Mouse (Mus musculus) neural tube, embryonic 11.5 days (tissue): ENCODE results near the gene Rabep2. TPM values are rescaled to one million over a fixed set of nuclear protein-coding genes. Genes with fewer than 3 reads are reported as not detected.
"Not testable (repeated sequence)": the region's sequence is repeated elsewhere in the genome, so short reads cannot be mapped to it uniquely, and the experiment has no call there.

Experiments used
- ATAC-seq: fragments of 200-750 bp; cut with Nextera tagmentation; 2 replicates; pipeline ENCODE4 v1.8.0; 2017; ENCODE audit warnings: moderate number of reproducible peaks, mild to moderate bottlenecking, moderate TSS enrichment, moderate library complexity; ENCODE audit not compliant: insufficient read depth, low FRiP score, low TSS enrichment
- DNase-seq: peaks from one replicate; pipeline ENCODE4 v3.0.0-alpha.2; 2015; ENCODE audit warnings: low spot score
- H3K27ac ChIP-seq: fragments of 300-500 bp; sonication (generic); 2 replicates; pipeline ENCODE4 v1.5.1; 2014; ENCODE audit warnings: low read depth, mild to moderate bottlenecking, low read length
- H3K27me3 ChIP-seq: fragments of 300-500 bp; sonication (generic); 2 replicates; pipeline ENCODE4 v1.6.1; 2014; ENCODE audit warnings: mild to moderate bottlenecking, low read length, mixed read lengths; ENCODE audit not compliant: control insufficient read depth, insufficient read depth
- H3K36me3 ChIP-seq: fragments of 300-500 bp; sonication (generic); 2 replicates; pipeline ENCODE4 v1.6.1; 2014; ENCODE audit warnings: mild to moderate bottlenecking, low read length, moderate library complexity, mixed read lengths; ENCODE audit not compliant: control insufficient read depth, insufficient read depth
- H3K4me1 ChIP-seq: fragments of 300-500 bp; sonication (generic); 2 replicates; pipeline ENCODE4 v1.6.1; 2014; ENCODE audit warnings: low read length, mixed read lengths; ENCODE audit not compliant: control insufficient read depth, insufficient read depth
- H3K4me2 ChIP-seq: fragments of 300-500 bp; sonication (generic); 2 replicates; pipeline ENCODE4 v1.6.1; 2014; ENCODE audit warnings: low read depth, mild to moderate bottlenecking, moderate library complexity
- H3K4me3 ChIP-seq: fragments of 300-500 bp; sonication (generic); 2 replicates; pipeline ENCODE4 v1.5.1; 2014; ENCODE audit warnings: low read depth, low read length
- H3K9ac ChIP-seq: fragments of 300-500 bp; sonication (generic); 2 replicates; pipeline ENCODE4 v1.6.1; 2014; ENCODE audit warnings: mild to moderate bottlenecking, low read length
- H3K9me3 ChIP-seq: fragments of 300-500 bp; sonication (generic); 2 replicates; pipeline ENCODE4 v1.6.1; 2016; ENCODE audit warnings: low read length; ENCODE audit not compliant: control insufficient read depth
- WGBS: fragments of 180-500 bp; shearing (Covaris S2); extraction: QIAGEN DNeasy Blood & Tissue Kit; methylation state at CpG from one replicate; pipeline ENCODE4 v1.1.7; 2014; 5-methylcytosine and 5-hydroxymethylcytosine counted together
- polyA plus RNA-seq: library from polyadenylated mRNA; unstranded; fragments of >200 nt; fragmentation: Nextera tagmentation; extraction: Ambion mirVana; gene quantifications from 2 replicates; pipeline ENCODE4 v1.2.1, GENCODE M21; 2014

Gene Rabep2
- polyA plus RNA-seq, result 21.4 and 23.2 TPM in 2 replicates

DNA sequence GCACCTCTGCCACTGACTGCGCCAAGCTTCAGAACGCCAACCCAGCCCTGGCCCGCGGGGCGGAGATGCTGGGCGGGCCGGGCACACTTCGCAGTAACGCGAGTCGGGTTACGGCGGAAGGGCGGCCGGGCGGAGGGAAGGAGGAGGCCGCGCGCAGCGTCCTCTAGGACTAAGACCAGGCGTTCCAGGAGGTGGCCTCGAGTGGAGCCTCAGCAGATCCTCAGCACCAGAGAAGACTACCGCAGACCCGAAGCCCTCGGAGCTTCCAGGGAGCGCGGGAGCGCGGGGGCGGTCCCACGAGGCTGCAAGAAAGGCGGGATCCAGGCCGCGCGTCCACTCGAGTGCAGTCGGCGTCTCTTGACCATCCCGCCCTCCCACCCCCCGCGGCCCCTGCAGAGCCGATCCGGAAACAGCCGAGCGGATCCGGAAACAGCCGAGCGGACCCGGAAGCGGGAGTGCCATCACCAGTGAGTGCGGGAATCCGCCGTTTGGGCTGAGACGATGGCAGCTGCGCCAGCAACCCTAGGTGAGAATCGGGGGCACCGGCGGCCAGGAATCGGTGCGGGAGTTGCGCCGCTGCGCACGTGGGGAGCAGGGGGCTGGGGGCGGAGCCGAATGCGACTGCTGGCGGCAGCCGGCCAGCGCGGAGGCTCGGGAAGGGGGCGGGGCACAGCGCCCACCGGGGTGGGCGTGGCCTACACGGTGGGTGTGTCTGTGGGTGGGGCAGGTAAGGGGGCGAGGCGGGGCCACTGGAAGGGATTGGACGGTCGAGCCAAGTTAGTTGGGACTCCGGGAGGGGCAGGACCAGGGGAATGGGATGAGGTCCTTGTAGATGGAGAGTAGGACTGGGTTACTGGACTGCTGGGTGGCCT is at the start of gene Rabep2:
Gene Rabep2 (plus strand): TSS at position 129 of the 872 bp plus-strand sequence.
- ATAC-seq (peak; percentile 92), DNase-seq (peak; percentile 95)
- Histone ChIP-seq H3K36me3 (no peaks in the 10 kb centered on the region), H3K27me3 (no peaks in the 10 kb centered on the region), H3K9ac (peak within 1 kb of the TSS; percentile 88), H3K4me3 (peak within 1 kb of the TSS; percentile 81), H3K9me3 (no peaks in the 10 kb centered on the region), H3K27ac (peak within 1 kb of the TSS; percentile 89), H3K4me1 (peaks cover 7% of the 10 kb centered on the region; the same call in 1 of the 2 replicates), H3K4me2 (peak within 1 kb of the TSS; percentile 88)
- WGBS, result under 1% methylated on average over 77 of the region's 82 CpGs

DNA sequence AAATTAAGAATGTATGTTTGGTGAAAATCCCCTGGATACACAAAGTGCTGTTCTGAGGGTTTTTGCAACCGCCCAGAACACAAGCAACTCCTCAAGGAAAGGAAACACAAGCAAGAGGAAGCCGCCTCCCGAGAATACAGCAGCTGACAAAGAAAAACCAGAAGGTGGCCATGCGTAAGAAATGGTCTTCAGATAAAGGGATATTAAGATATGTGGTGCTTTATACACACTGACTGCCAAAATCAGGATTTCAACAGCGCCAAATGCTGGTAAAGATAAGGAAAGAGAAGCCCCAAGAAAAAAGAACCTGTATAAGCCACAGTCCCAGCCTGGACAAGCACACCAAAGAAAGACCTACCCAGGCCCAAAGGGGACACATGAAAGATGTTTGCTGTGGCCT is 45.0 kb upstream of the Rabep2 start:
- no peaks in the 10 kb centered on the region for H3K36me3 ChIP-seq
- WGBS, result 91% methylated on average over 5 of the region's 5 CpGs
- H3K4me1 ChIP-seq, result no peaks in the 10 kb centered on the region
- no peak overlapping the region for H3K27ac ChIP-seq
- no peak overlapping the region for H3K4me2 ChIP-seq
- no peaks in the 10 kb centered on the region for H3K27me3 ChIP-seq
- no peak overlapping the region for H3K4me3 ChIP-seq
- H3K9ac ChIP-seq, result no peak overlapping the region
- DNase-seq, result no peak
- ATAC-seq, result no peak
- no peaks in the 10 kb centered on the region for H3K9me3 ChIP-seq

DNA sequence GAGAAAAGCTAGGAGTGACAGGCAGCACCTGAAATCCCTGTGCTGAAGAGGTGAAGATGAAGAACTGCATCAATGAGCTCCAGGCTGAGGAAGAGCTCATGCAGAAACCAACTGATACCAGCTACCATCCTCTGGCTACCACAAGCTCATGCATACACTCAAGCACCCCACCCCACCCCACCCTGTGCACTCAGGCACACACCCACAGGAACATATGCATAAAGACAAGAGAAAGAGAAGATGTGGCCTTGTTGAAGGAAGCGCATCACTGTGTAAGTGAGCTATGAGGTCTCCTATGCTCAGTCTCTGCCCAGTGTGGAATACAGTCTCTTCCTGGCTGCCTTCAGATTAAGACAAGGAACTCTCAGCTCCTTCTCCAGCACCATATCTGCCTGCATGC is 40.4 kb upstream of the Rabep2 start:
- no peaks in the 10 kb centered on the region for H3K27me3 ChIP-seq
- H3K9ac ChIP-seq, result no peak overlapping the region
- H3K4me1 ChIP-seq, result no peaks in the 10 kb centered on the region
- WGBS, result 100% methylated on average over 1 of the region's 1 CpGs
- DNase-seq (no peak), ATAC-seq (no peak)
- peaks cover 5% of the 10 kb centered on the region; the same call in 1 of the 2 replicates for H3K36me3 ChIP-seq
- no peak overlapping the region for H3K4me3 ChIP-seq
- no peaks in the 10 kb centered on the region for H3K9me3 ChIP-seq
- no peak overlapping the region for H3K27ac ChIP-seq
- no peak overlapping the region for H3K4me2 ChIP-seq

DNA sequence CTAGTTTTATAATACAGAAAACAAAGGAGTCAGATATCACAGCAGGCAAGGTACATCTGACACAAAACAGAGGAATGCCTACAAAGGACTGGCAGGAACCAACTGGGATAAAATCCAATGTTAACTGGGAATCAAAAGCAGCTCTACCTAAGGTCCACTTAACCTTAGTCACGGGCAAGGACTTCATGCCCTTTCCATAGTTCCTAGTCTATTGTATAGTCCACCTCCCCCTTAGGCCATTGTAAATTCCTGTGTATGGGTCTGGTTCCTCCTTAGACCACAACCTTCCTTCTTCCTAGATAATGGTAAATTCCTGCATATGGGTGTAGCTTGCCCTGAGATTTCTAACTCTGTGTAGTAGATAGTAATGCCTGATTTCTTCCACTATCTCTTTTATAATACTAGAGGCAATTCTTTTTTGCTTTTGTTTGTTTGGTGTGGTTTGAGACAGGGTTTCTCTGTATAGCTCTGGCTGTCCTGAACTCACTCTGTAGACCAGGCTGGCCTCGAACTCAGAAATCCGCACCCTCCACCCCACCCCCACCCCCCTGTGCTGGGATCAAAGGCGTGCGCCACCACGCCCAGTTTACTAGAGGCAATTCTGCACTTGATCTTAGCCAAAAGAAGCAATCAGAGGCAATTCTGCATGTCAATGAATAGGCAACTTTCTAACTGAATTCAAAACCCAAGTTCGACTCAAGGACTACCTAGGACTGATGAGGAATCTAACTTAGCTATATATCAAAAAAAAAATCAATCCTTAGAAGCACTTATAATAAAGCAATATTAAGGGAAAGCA is 36.3 kb upstream of the Rabep2 start:
- WGBS, result 93% methylated on average over 7 of the region's 7 CpGs
- H3K4me3 ChIP-seq, ATAC-seq, H3K27ac ChIP-seq, H3K36me3 ChIP-seq, H3K9ac ChIP-seq, H3K4me1 ChIP-seq, DNase-seq, H3K27me3 ChIP-seq, H3K4me2 ChIP-seq, H3K9me3 ChIP-seq: not testable (repeated sequence)

DNA sequence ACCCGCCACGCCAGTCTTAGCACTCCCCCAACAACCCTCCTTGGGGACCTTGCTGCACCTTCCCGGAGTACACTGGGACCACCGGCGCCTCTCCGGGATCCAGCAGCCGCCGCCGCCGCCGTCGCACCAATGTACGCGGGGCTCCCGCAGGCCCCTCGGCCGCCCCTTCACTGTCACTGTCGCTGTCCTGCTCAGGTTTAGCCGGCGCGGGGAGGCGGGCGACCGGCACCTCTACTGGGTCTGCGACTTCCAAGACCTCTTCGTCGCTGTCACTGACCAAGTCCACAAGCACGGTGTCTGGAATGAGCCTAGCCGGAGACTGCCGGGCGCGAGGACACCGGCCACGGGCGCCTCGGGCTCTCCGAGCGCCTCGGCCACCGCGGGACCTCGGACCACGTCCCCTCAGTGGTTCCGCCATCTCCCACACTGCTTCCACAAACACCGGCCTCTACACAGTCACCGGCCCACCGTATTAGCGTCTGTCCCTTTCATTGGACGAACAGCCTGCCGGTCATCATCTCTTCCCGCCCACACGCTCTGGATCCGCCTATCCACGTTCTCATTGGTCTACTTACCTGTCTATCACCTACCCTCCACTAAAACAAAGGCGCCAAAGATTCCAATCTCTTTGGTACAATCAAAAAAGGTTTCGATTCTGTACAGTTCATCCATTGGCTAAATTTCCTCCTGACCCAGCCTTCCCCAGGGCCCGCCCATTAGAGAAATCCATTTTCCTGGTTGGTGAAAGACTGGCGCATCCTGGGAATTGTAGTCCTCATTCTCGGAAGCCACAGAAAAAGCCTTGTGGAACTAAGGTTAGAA is 32.0 kb upstream of the Rabep2 start, which contains the start of gene Nfatc2ip:
Gene Nfatc2ip (minus strand): TSS at position 440 of the 822 bp plus-strand sequence.
- Histone ChIP-seq H3K4me1 (peaks cover 4% of the 10 kb centered on the region; the same call in 1 of the 2 replicates), H3K27ac (0 out of 2 replicates have a peak within 1 kb of the TSS, but pooled peaks have one; percentile 39), H3K4me3 (peak within 1 kb of the TSS; percentile 89), H3K9ac (peak within 1 kb of the TSS; percentile 72), H3K36me3 (no peaks in the 10 kb centered on the region), H3K9me3 (no peaks in the 10 kb centered on the region), H3K27me3 (no peaks in the 10 kb centered on the region; the same call in 1 of the 2 replicates), H3K4me2 (peak within 1 kb of the TSS; percentile 76)
- ATAC-seq (peak; percentile 100), DNase-seq (peak; percentile 96)
- WGBS, result under 1% methylated on average over 59 of the region's 59 CpGs

DNA sequence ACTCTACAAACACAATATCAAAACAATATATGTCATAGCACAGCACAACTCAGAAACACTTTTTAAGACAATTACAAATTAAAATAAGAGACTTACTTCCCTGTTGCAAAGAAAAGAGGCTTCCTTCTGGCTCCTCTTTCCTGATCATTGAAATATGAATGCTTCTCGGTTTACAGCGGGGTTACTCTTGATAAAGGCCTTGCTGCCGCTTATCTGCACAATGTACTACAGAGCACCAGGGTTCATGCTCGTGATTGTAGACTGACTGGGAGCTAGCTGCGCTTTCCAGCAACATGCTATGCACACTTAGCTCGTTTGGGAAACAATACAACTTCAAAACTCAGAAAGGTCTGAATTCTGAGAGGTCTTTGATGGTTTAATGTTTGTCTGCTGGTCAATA is 31.3 kb upstream of the Rabep2 start:
- H3K27me3 ChIP-seq, result no peaks in the 10 kb centered on the region; the same call in 1 of the 2 replicates
- H3K4me3 ChIP-seq, result peak overlapping the region; percentile 6; the same call in 1 of the 2 replicates
- no peak overlapping the region for H3K27ac ChIP-seq
- H3K36me3 ChIP-seq, result no peaks in the 10 kb centered on the region
- no peak overlapping the region for H3K9ac ChIP-seq
- H3K4me1 ChIP-seq, result peaks cover 4% of the 10 kb centered on the region; the same call in 1 of the 2 replicates
- DNase-seq, result no peak
- no peaks in the 10 kb centered on the region for H3K9me3 ChIP-seq
- H3K4me2 ChIP-seq, result peak overlapping the region; percentile 24; the same call in 1 of the 2 replicates
- WGBS, result 52% methylated on average over 6 of the region's 6 CpGs
- no peak for ATAC-seq

DNA sequence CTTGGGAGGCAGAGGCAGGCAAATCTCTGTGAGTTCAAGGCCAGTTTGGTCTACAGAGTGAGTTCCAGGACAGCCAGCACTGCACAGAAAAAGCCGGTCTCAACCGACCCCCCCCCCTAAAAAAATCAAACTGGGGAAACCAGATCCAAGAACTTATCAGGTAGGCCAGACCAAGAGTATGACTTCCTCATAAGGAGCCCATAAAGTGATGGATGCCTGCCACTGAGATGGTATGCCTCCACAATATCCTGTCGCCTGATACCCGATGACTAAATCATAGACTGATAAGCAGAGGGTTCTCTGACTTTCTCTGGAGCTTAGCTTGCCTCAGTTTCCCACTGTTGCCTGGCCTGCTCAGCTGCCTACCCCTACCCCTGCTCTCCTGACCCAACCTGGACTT is 30.7 kb upstream of the Rabep2 start:
- H3K4me3 ChIP-seq, result no peak overlapping the region
- no peak overlapping the region for H3K27ac ChIP-seq
- H3K4me2 ChIP-seq, result no peak overlapping the region
- DNase-seq (no peak), ATAC-seq (no peak)
- no peaks in the 10 kb centered on the region; the same call in 1 of the 2 replicates for H3K27me3 ChIP-seq
- no peak overlapping the region for H3K9ac ChIP-seq
- no peaks in the 10 kb centered on the region for H3K9me3 ChIP-seq
- peaks cover 4% of the 10 kb centered on the region; the same call in 1 of the 2 replicates for H3K4me1 ChIP-seq
- 94% methylated on average over 4 of the region's 4 CpGs for WGBS
- no peaks in the 10 kb centered on the region for H3K36me3 ChIP-seq

DNA sequence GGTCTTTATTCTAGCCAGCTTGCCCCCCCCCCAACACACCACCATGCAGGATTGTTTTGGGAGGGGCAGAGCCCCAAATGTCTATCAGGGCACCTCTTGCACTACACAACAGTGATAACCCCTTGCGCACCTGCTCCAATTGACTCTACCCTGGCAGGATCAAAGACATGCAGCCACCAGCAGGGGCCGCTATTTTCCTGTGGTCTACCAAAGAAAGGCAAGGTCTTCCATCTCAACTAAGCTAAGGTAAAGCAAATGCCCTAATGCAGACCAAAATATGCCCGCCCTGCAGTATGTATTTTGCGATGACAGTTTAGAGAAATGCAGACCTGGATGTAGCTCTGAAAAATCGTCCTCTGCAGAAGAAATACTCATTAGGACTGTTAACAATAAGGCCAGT is 29.0 kb upstream of the Rabep2 start:
- no peak for ATAC-seq
- Histone ChIP-seq H3K27me3 (no peaks in the 10 kb centered on the region; the same call in 1 of the 2 replicates), H3K27ac (no peak overlapping the region), H3K36me3 (no peaks in the 10 kb centered on the region), H3K4me1 (peaks cover 4% of the 10 kb centered on the region; the same call in 1 of the 2 replicates), H3K4me3 (no peak overlapping the region), H3K9me3 (no peaks in the 10 kb centered on the region), H3K4me2 (no peak overlapping the region), H3K9ac (no peak overlapping the region)
- peak; percentile 80 for DNase-seq
- 17% methylated on average over 5 of the region's 5 CpGs for WGBS
